Comparison of ENCODE assay signal across 8 mouse cellular contexts in the genomic region with DNA sequence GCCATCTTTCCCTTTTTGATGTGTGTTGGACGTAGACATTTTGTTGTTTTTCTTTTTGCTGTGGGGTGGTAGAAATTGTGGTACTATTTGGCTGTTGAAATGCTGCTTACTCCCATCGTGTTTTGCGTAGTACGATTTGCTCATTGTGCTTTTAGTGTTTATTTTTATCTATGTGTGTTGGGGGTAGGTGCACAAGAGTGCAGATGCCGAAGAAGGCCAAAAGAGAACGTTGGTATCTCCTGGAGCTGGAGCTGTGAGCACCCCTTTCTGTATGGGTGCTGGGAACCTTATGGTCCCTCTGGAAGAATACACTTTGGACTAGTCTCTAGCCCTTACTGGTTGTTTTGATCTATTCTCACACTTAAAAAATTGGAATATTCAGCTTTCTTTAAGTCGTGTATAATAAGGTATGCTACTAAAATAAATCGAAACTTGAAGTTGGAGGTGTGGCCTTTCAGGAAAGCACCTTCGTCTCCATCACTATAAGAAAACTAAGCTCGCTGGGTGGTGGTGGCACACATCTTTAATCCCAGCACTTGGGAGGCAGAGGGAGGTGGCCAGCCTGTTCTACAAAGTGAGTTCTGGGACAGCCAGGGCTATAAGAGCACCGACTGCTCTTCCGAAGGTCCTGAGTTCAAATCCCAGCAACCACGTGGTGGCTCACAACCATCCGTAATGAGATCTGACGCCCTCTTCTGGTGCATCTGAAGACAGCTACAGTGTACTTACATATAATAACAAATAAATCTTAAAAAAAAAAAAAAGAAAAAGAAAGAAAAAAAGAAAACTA. TPM values are rescaled to one million over a fixed set of nuclear protein-coding genes. Genes with fewer than 3 reads are reported as not detected.
A peak's percentile ranks its signal among the peaks of the same experiment; 100 is the strongest.
DNase-seq lines count a peak whose midpoint lies in the region; ATAC-seq and TF ChIP-seq lines count a peak whose summit lies in the region.

No protein-coding gene starts in this region.

- WGBS in liver, adult 2 months = 72% methylated on average over 15 of the region's 15 CpGs
- WGBS in embryonic facial prominence, embryonic 14.5 days = 76% methylated on average over 15 of the region's 15 CpGs
- WGBS in intestine, embryonic 16.5 days = 77% methylated on average over 15 of the region's 15 CpGs
- WGBS in neural tube, embryonic 13.5 days = 81% methylated on average over 15 of the region's 15 CpGs

- no peak for TF ChIP-seq POLR2A in liver, adult 2 months (IDR thresholded peaks at IDR 0.05; ENCODE audit: extremely low read depth, insufficient read depth, low read length)

- no peaks in the 10 kb centered on the region for H3K36me3 ChIP-seq in liver, adult 2 months (ENCODE audit: control insufficient read depth, insufficient read depth, low read length)
- H3K36me3 ChIP-seq in embryonic facial prominence, embryonic 14.5 days (ENCODE audit: control insufficient read depth, insufficient read depth, low read length) = no peaks in the 10 kb centered on the region
- no peaks in the 10 kb centered on the region for H3K36me3 ChIP-seq in intestine, embryonic 16.5 days (ENCODE audit: control insufficient read depth, insufficient read depth, low read length)
- peaks cover 2% of the 10 kb centered on the region; the same call in 1 of the 2 replicates for H3K36me3 ChIP-seq in neural tube, embryonic 13.5 days

- ATAC-seq in embryonic facial prominence, embryonic 14.5 days (ENCODE audit: low read depth) = no peak
- no peak for ATAC-seq in intestine, embryonic 16.5 days
- no peak for ATAC-seq in neural tube, embryonic 13.5 days (ENCODE audit: low read depth)

- TF ChIP-seq CTCF in liver, adult 2 months (IDR thresholded peaks at IDR 0.05; ENCODE audit: low read depth, low read length) = no peak

- H3K9me3 ChIP-seq in embryonic facial prominence, embryonic 14.5 days (ENCODE audit: control insufficient read depth, low read length) = no peaks in the 10 kb centered on the region
- H3K9me3 ChIP-seq in intestine, embryonic 16.5 days (ENCODE audit: control insufficient read depth, low read length) = no peaks in the 10 kb centered on the region
- no peaks in the 10 kb centered on the region for H3K9me3 ChIP-seq in neural tube, embryonic 13.5 days

- peak overlapping the region; percentile 92 for H3K4me3 ChIP-seq in liver, adult 2 months (ENCODE audit: insufficient read depth, low read depth, low read length)
- H3K4me3 ChIP-seq in embryonic facial prominence, embryonic 14.5 days (ENCODE audit: low read depth, low read length) = peak overlapping the region; percentile 60
- peak overlapping the region; percentile 92 for H3K4me3 ChIP-seq in intestine, embryonic 16.5 days (ENCODE audit: low read length)
- peak overlapping the region; percentile 85 for H3K4me3 ChIP-seq in neural tube, embryonic 13.5 days

- H3K27ac ChIP-seq in liver, adult 2 months (replicated peaks; ENCODE audit: insufficient read depth, low read depth, low read length) = peak overlapping the region; percentile 95
- peak overlapping the region; percentile 91 for H3K27ac ChIP-seq in embryonic facial prominence, embryonic 14.5 days (replicated peaks; ENCODE audit: low read depth, low read length)
- H3K27ac ChIP-seq in intestine, embryonic 16.5 days (ENCODE audit: low read length) = peak overlapping the region; percentile 95
- peak overlapping the region; percentile 95 for H3K27ac ChIP-seq in neural tube, embryonic 13.5 days (replicated peaks)

- peaks cover 23% of the 10 kb centered on the region for H3K79me2 ChIP-seq in liver, adult 2 months (ENCODE audit: control insufficient read depth, insufficient read depth, low read length)

- H3K4me2 ChIP-seq in embryonic facial prominence, embryonic 14.5 days (ENCODE audit: low read depth, low read length) = peak overlapping the region; percentile 77
- H3K4me2 ChIP-seq in intestine, embryonic 16.5 days (ENCODE audit: low read depth, low read length) = peak overlapping the region; percentile 82
- H3K4me2 ChIP-seq in neural tube, embryonic 13.5 days = peak overlapping the region; percentile 70

- no peak overlapping the region for H3K9ac ChIP-seq in liver, adult 2 months (ENCODE audit: low read depth, low read length)
- peak overlapping the region; percentile 68 for H3K9ac ChIP-seq in embryonic facial prominence, embryonic 14.5 days (ENCODE audit: low read depth, low read length)
- peak overlapping the region; percentile 86; the same call in 1 of the 2 replicates for H3K9ac ChIP-seq in intestine, embryonic 16.5 days (ENCODE audit: low read depth, low read length)
- peak overlapping the region; percentile 83 for H3K9ac ChIP-seq in neural tube, embryonic 13.5 days

- no peak for DNase-seq in liver, adult 2 months (ENCODE audit: extremely low read depth, low read depth, low spot score)
- no peak for DNase-seq in liver
- DNase-seq in embryonic facial prominence, embryonic 14.5 days (ENCODE audit: low spot score) = no peak
- DNase-seq in layer of hippocampus, postnatal 10 days (ENCODE audit: low spot score in 2 of 2) = no peak
- DNase-seq in adrenal gland, postnatal 10 days = no peak
- no peak for DNase-seq in kidney, adult 11 months

- no peaks in the 10 kb centered on the region for H3K27me3 ChIP-seq in liver, adult 2 months (ENCODE audit: control insufficient read depth, insufficient read depth, low read length)
- H3K27me3 ChIP-seq in embryonic facial prominence, embryonic 14.5 days (replicated peaks; ENCODE audit: control insufficient read depth, insufficient read depth, low read length) = no peaks in the 10 kb centered on the region
- H3K27me3 ChIP-seq in intestine, embryonic 16.5 days (replicated peaks; ENCODE audit: control insufficient read depth, insufficient read depth, low read length) = no peaks in the 10 kb centered on the region
- H3K27me3 ChIP-seq in neural tube, embryonic 13.5 days = no peaks in the 10 kb centered on the region

- H3K4me1 ChIP-seq in liver, adult 2 months (ENCODE audit: control insufficient read depth, insufficient read depth, low read length) = peaks cover 2% of the 10 kb centered on the region; the same call in 1 of the 2 replicates
- peaks cover 7% of the 10 kb centered on the region for H3K4me1 ChIP-seq in embryonic facial prominence, embryonic 14.5 days (ENCODE audit: control insufficient read depth, insufficient read depth, low read length)
- peaks cover 10% of the 10 kb centered on the region for H3K4me1 ChIP-seq in intestine, embryonic 16.5 days (ENCODE audit: control insufficient read depth, insufficient read depth, low read length)
- peaks cover 9% of the 10 kb centered on the region for H3K4me1 ChIP-seq in neural tube, embryonic 13.5 days (replicated peaks)

RNA-seq across cellular contexts. Expression of a gene that starts 1.2 kb away (rescaled TPM):
- 18.7 and 24.6 TPM in 2 replicates for total RNA-seq in liver, adult 2 months (2014; rRNA removed)
- 39.3 and 44.2 TPM in 2 replicates for polyA plus RNA-seq in liver, adult 2 months (2012; rRNA removed)
- polyA plus RNA-seq in embryonic facial prominence, embryonic 14.5 days (2014; fragmentation: Nextera tagmentation; extraction: Ambion mirVana) = 23.6 and 23.8 TPM in 2 replicates
- polyA plus RNA-seq in intestine, embryonic 16.5 days (2015; fragmentation: Nextera tagmentation; extraction: Ambion mirVana) = 24.3 and 28.9 TPM in 2 replicates
- 37.5 and 38.9 TPM in 2 replicates for polyA plus RNA-seq in neural tube, embryonic 13.5 days (2015; fragmentation: Nextera tagmentation; extraction: Ambion mirVana)
- 10 to 100 TPM; 23.6 to 26.7 TPM for total RNA-seq in layer of hippocampus, postnatal 10 days (2021)
- total RNA-seq in adrenal gland, postnatal 10 days (2021) = 10 to 100 TPM; 20.3 to 21.5 TPM

RNA-seq across cellular contexts. Expression of a gene that starts 16.1 kb away (rescaled TPM):
- total RNA-seq in liver, adult 2 months (2014; rRNA removed) = 646 and 710 TPM in 2 replicates
- polyA plus RNA-seq in liver, adult 2 months (2012; rRNA removed) = 896 and 1,141 TPM in 2 replicates
- polyA plus RNA-seq in embryonic facial prominence, embryonic 14.5 days (2014; fragmentation: Nextera tagmentation; extraction: Ambion mirVana) = 1,998 and 2,049 TPM in 2 replicates
- polyA plus RNA-seq in intestine, embryonic 16.5 days (2015; fragmentation: Nextera tagmentation; extraction: Ambion mirVana) = 1,264 and 1,381 TPM in 2 replicates
- polyA plus RNA-seq in neural tube, embryonic 13.5 days (2015; fragmentation: Nextera tagmentation; extraction: Ambion mirVana) = 806 and 866 TPM in 2 replicates
- 100 to 1,000 TPM; 728 to 842 TPM for total RNA-seq in layer of hippocampus, postnatal 10 days (2021)
- 100 to 1,000 TPM; 879 to 949 TPM for total RNA-seq in adrenal gland, postnatal 10 days (2021)

RNA-seq across cellular contexts. Expression of a gene that starts 19.4 kb away (rescaled TPM):
- total RNA-seq in liver, adult 2 months (2014; rRNA removed) = not detected in 2 replicates
- 0.07 TPM in 1 of 2 replicates, not detected in the other for polyA plus RNA-seq in liver, adult 2 months (2012; rRNA removed)
- polyA plus RNA-seq in embryonic facial prominence, embryonic 14.5 days (2014; fragmentation: Nextera tagmentation; extraction: Ambion mirVana) = 1.3 and 2.3 TPM in 2 replicates
- polyA plus RNA-seq in intestine, embryonic 16.5 days (2015; fragmentation: Nextera tagmentation; extraction: Ambion mirVana) = 0.70 and 0.72 TPM in 2 replicates
- not detected in 2 replicates for polyA plus RNA-seq in neural tube, embryonic 13.5 days (2015; fragmentation: Nextera tagmentation; extraction: Ambion mirVana)
- total RNA-seq in layer of hippocampus, postnatal 10 days (2021) = not detected
- not detected for total RNA-seq in adrenal gland, postnatal 10 days (2021)

RNA-seq across cellular contexts. Expression of a gene that starts 38.2 kb away (rescaled TPM):
- 0.13 TPM in 1 of 2 replicates, not detected in the other for total RNA-seq in liver, adult 2 months (2014; rRNA removed)
- not detected in 2 replicates for polyA plus RNA-seq in liver, adult 2 months (2012; rRNA removed)
- 0.08 TPM in 1 of 2 replicates, not detected in the other for polyA plus RNA-seq in embryonic facial prominence, embryonic 14.5 days (2014; fragmentation: Nextera tagmentation; extraction: Ambion mirVana)
- not detected in 2 replicates for polyA plus RNA-seq in intestine, embryonic 16.5 days (2015; fragmentation: Nextera tagmentation; extraction: Ambion mirVana)
- polyA plus RNA-seq in neural tube, embryonic 13.5 days (2015; fragmentation: Nextera tagmentation; extraction: Ambion mirVana) = 0.10 and 0.11 TPM in 2 replicates
- 10 to 100 TPM; 16.2 to 17.0 TPM for total RNA-seq in layer of hippocampus, postnatal 10 days (2021)
- total RNA-seq in adrenal gland, postnatal 10 days (2021) = under 1 TPM; 0.09 to 0.27 TPM

RNA-seq across cellular contexts. Expression of a gene that starts 41.7 kb away (rescaled TPM):
- 0.09 and 0.40 TPM in 2 replicates for total RNA-seq in liver, adult 2 months (2014; rRNA removed)
- 0.27 and 0.39 TPM in 2 replicates for polyA plus RNA-seq in liver, adult 2 months (2012; rRNA removed)
- 9.8 and 11.3 TPM in 2 replicates for polyA plus RNA-seq in embryonic facial prominence, embryonic 14.5 days (2014; fragmentation: Nextera tagmentation; extraction: Ambion mirVana)
- polyA plus RNA-seq in intestine, embryonic 16.5 days (2015; fragmentation: Nextera tagmentation; extraction: Ambion mirVana) = 8.3 and 9.2 TPM in 2 replicates
- 11.4 and 11.9 TPM in 2 replicates for polyA plus RNA-seq in neural tube, embryonic 13.5 days (2015; fragmentation: Nextera tagmentation; extraction: Ambion mirVana)
- total RNA-seq in layer of hippocampus, postnatal 10 days (2021) = 10 to 100 TPM; 28.3 to 31.6 TPM
- 1 to 10 TPM; 2.4 to 3.8 TPM for total RNA-seq in adrenal gland, postnatal 10 days (2021)
